Mouse (Mus musculus) intestine, postnatal 0 days (tissue): ENCODE results near the gene D5Ertd579e. TPM values are rescaled to one million over a fixed set of nuclear protein-coding genes. Genes with fewer than 3 reads are reported as not detected.

ENCODE experiments used
- ATAC-seq: fragments of 200-750 bp; cut with Nextera tagmentation; 2 replicates; pipeline ENCODE4 v1.8.0; 2017; ENCODE audit warnings: mild to moderate bottlenecking, moderate TSS enrichment, moderate library complexity
- H3K27ac ChIP-seq: fragments of 300-500 bp; sonication (generic); 2 replicates; pipeline ENCODE4 v1.5.1; 2014; ENCODE audit warnings: mild to moderate bottlenecking, low read depth, low read length, moderate library complexity
- H3K27me3 ChIP-seq: fragments of 300-500 bp; sonication (generic); replicated peaks from 2 replicates; pipeline ENCODE4 v1.6.1; 2014; ENCODE audit warnings: low read length, mixed read lengths; ENCODE audit not compliant: control insufficient read depth, insufficient read depth
- H3K36me3 ChIP-seq: fragments of 300-500 bp; sonication (generic); 2 replicates; pipeline ENCODE4 v1.6.1; 2014; ENCODE audit warnings: mild to moderate bottlenecking, moderate library complexity; ENCODE audit not compliant: control insufficient read depth, insufficient read depth
- H3K4me1 ChIP-seq: fragments of 300-500 bp; sonication (generic); replicated peaks from 2 replicates; pipeline ENCODE4 v1.6.1; 2014; ENCODE audit warnings: antibody characterized with exemption, low read length, mixed read lengths; ENCODE audit not compliant: control insufficient read depth, insufficient read depth
- H3K4me2 ChIP-seq: fragments of 300-500 bp; sonication (generic); replicated peaks from 2 replicates; pipeline ENCODE4 v1.6.1; 2014; ENCODE audit warnings: low read depth, mild to moderate bottlenecking, moderate library complexity
- H3K4me3 ChIP-seq: fragments of 300-500 bp; sonication (generic); 2 replicates; pipeline ENCODE4 v1.5.1; 2014; ENCODE audit warnings: low read depth, low read length
- H3K9ac ChIP-seq: fragments of 300-500 bp; sonication (generic); 2 replicates; pipeline ENCODE4 v1.6.1; 2014; ENCODE audit warnings: mild to moderate bottlenecking, low read depth, low read length
- H3K9me3 ChIP-seq: fragments of 300-500 bp; sonication (generic); 2 replicates; pipeline ENCODE4 v1.6.1; 2016; ENCODE audit warnings: mixed run types; ENCODE audit not compliant: control insufficient read depth
- CTCF ChIP-seq: sonication (generic); IDR thresholded peaks from 2 replicates; pipeline ENCODE4 v1.5.1; 2016; ENCODE audit warnings: low read depth, mild to moderate bottlenecking, control low read depth, antibody characterized with exemption, moderate library complexity
- WGBS: fragments of 180-500 bp; shearing (Covaris S2); extraction: QIAGEN DNeasy Blood & Tissue Kit; methylation state at CpG from one replicate; pipeline ENCODE4 v1.1.7; 2014; 5-methylcytosine and 5-hydroxymethylcytosine counted together
- polyA plus RNA-seq: library from polyadenylated mRNA; unstranded; fragments of >200 nt; fragmentation: Nextera tagmentation; extraction: Ambion mirVana; gene quantifications from 2 replicates; pipeline ENCODE4 v1.2.1, GENCODE M21; 2015

Gene D5Ertd579e
- polyA plus RNA-seq, 1 experiment from 2014 or later: 19.6 TPM

DNA sequence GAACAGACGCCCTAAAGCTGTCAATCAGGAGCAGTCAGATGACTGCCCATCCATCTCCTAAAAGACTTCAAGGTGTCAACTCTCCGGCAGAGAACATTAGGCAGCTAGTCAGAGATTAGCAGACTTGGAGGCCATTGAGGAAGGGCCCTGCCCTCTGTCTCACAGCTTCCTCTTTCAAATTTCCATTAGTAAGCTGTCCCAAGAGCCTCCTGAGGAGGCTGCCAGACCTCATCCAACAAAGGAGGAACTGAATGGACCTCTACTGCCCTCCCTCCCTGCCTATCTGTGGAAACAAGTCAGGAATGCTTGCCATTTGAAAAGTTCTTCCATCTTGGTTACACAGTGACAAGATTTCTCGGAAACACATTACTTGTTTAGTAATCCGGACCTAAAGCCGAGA, 16.0 kb upstream of the D5Ertd579e start:
- no peak for TF ChIP-seq CTCF
- WGBS: 49% methylated on average over 5 of the region's 5 CpGs
- no peak overlapping the region for H3K4me3 ChIP-seq
- H3K4me1 ChIP-seq: no peaks in the 10 kb centered on the region
- H3K4me2 ChIP-seq: peak overlapping the region; percentile 61; the same call in 1 of the 2 replicates
- no peaks in the 10 kb centered on the region for H3K9me3 ChIP-seq
- H3K9ac ChIP-seq: no peak overlapping the region
- no peaks in the 10 kb centered on the region for H3K27me3 ChIP-seq
- ATAC-seq: no peak
- H3K27ac ChIP-seq: peak overlapping the region; percentile 86
- H3K36me3 ChIP-seq: no peaks in the 10 kb centered on the region

- H3K36me3 ChIP-seq: no peaks in the 10 kb centered on the region
- no peak overlapping the region for H3K9ac ChIP-seq
- H3K4me1 ChIP-seq: no peaks in the 10 kb centered on the region
- no peaks in the 10 kb centered on the region for H3K27me3 ChIP-seq
- no peaks in the 10 kb centered on the region for H3K9me3 ChIP-seq
- no peak overlapping the region for H3K4me2 ChIP-seq
- ATAC-seq: no peak
- no peak for TF ChIP-seq CTCF
- WGBS: 79% methylated on average over 5 of the region's 5 CpGs
- no peak overlapping the region for H3K4me3 ChIP-seq
- no peak overlapping the region for H3K27ac ChIP-seq
Measured at GRCm38 (mm10) chr5:36705792-36706191, 10.0 kb upstream of the D5Ertd579e start.

DNA sequence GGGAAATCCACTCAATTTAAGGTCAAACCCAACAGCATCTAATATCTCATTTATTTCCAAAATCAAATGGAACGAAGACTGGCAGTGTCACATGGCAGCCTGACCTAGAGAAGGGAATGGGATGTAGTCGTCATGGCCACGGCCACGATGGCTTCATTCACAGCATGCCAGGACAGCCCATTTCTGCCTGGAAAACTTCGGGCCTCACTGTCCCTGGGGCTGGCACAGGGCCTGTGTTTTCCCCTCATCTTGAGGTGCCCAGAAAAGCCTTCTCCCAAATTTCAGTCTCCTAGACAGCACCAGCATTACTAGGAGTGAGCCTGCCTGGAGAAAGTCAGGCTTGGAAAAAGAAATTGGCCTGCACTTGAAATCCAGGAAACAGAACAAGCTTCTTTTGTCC, 9.6 kb upstream of the D5Ertd579e start:
- 85% methylated on average over 5 of the region's 5 CpGs for WGBS

DNA sequence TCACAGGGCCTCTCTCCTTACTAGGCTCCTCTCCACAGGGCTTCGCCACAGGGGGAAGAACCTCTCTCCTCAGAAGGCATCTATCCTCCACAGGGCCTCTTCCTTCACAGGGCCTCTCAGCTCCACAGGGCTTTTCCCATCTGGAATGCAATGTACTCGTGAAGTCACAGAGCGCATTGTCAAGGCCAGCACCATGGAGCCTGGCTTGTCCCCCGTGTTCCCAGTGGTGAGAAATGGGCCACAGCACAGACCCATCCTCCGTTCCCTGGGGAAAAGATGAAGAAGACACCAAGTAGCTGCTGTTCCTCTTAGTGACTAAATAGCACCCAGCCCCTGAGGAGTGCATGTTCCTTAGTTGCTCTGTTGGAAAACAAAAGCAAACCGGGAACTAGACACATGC, 8.9 kb upstream of the D5Ertd579e start:
- H3K36me3 ChIP-seq: no peaks in the 10 kb centered on the region
- H3K9ac ChIP-seq: no peak overlapping the region
- 79% methylated on average over 6 of the region's 6 CpGs for WGBS
- H3K27ac ChIP-seq: no peak overlapping the region
- TF ChIP-seq CTCF: no peak
- no peak for ATAC-seq
- H3K4me3 ChIP-seq: no peak overlapping the region
- H3K27me3 ChIP-seq: no peaks in the 10 kb centered on the region
- no peaks in the 10 kb centered on the region for H3K4me1 ChIP-seq
- no peaks in the 10 kb centered on the region for H3K9me3 ChIP-seq
- no peak overlapping the region for H3K4me2 ChIP-seq

More for the DNA sequence above, 9.6 kb upstream of the D5Ertd579e start:
- TF ChIP-seq CTCF: no peak
- H3K9me3 ChIP-seq: no peaks in the 10 kb centered on the region
- H3K4me3 ChIP-seq: no peak overlapping the region
- H3K36me3 ChIP-seq: no peaks in the 10 kb centered on the region
- ATAC-seq: no peak
- H3K4me2 ChIP-seq: no peak overlapping the region
- H3K27ac ChIP-seq: no peak overlapping the region
- H3K9ac ChIP-seq: no peak overlapping the region
- H3K4me1 ChIP-seq: no peaks in the 10 kb centered on the region
- no peaks in the 10 kb centered on the region for H3K27me3 ChIP-seq

- peak overlapping the region; percentile 66 for H3K27ac ChIP-seq
- no peak overlapping the region for H3K9ac ChIP-seq
- H3K4me2 ChIP-seq: peak overlapping the region; percentile 37
- H3K9me3 ChIP-seq: no peaks in the 10 kb centered on the region
- no peak overlapping the region for H3K4me3 ChIP-seq
- no peak for TF ChIP-seq CTCF
- 29% methylated on average over 6 of the region's 6 CpGs for WGBS
- H3K27me3 ChIP-seq: no peaks in the 10 kb centered on the region
- no peaks in the 10 kb centered on the region for H3K36me3 ChIP-seq
- H3K4me1 ChIP-seq: no peaks in the 10 kb centered on the region
- ATAC-seq: peak; percentile 86
Measured at GRCm38 (mm10) chr5:36700939-36701620, 5.3 kb upstream of the D5Ertd579e start.

GRCm38 (mm10) chr5:36698689-36699088, 2.9 kb upstream of the D5Ertd579e start:
- TF ChIP-seq CTCF: no peak
- Histone ChIP-seq H3K36me3 (no peaks in the 10 kb centered on the region), H3K9ac (no peak overlapping the region), H3K9me3 (no peaks in the 10 kb centered on the region), H3K4me3 (no peak overlapping the region), H3K4me1 (no peaks in the 10 kb centered on the region), H3K27ac (no peak overlapping the region), H3K27me3 (no peaks in the 10 kb centered on the region), H3K4me2 (no peak overlapping the region)
- no peak for ATAC-seq
- 58% methylated on average over 5 of the region's 5 CpGs for WGBS
